ENCODE assay signal across 34 mouse cellular contexts in genomic region chr11:100746546-100746945, GRCm38 (mm10). TPM values are rescaled to one million over a fixed set of nuclear protein-coding genes. Genes with fewer than 3 reads are reported as not detected.
DNase-seq lines count a peak whose midpoint lies in the region; ATAC-seq and TF ChIP-seq lines count a peak whose summit lies in the region.
"Had no signal": no experiment of that assay in that cellular context is flagged by ENCODE, and none has a peak within 500 bp of the region (broad histone marks: within the 10 kb centered on the region; RNA-seq: fewer than 3 reads in every experiment).

No protein-coding gene starts in this region.

- no peak for TF ChIP-seq CTCF in hindbrain, postnatal 0 days (IDR thresholded peaks at IDR 0.05; ENCODE audit: low read depth)
- TF ChIP-seq CTCF in ES-Bruce4 (IDR thresholded peaks at IDR 0.05; ENCODE audit: low read depth, low read length) = no peak

- no peak overlapping the region for H3K4me2 ChIP-seq in hindbrain, postnatal 0 days (ENCODE audit: low read depth, low read length)
- H3K4me2 ChIP-seq in hindbrain, embryonic 13.5 days = no peak overlapping the region
- H3K4me2 ChIP-seq: embryonic facial prominence, embryonic 13.5 days; embryonic facial prominence, embryonic 15.5 days; forebrain, embryonic 12.5 days had no signal

- no peak overlapping the region for H3K27ac ChIP-seq in hindbrain, postnatal 0 days
- H3K27ac ChIP-seq in hindbrain, embryonic 13.5 days = no peak overlapping the region
- no peak overlapping the region for H3K27ac ChIP-seq in ES-Bruce4 (ENCODE audit: insufficient read depth, low read length)
- H3K27ac ChIP-seq: embryonic facial prominence, embryonic 13.5 days; embryonic facial prominence, embryonic 15.5 days; forebrain, embryonic 10.5 days; forebrain, embryonic 12.5 days had no signal

- 0 out of 2 replicates have a peak overlapping the region, but pooled peaks have one; percentile 2 for H3K9ac ChIP-seq in hindbrain, postnatal 0 days (replicated peaks; ENCODE audit: low read length)
- H3K9ac ChIP-seq in hindbrain, embryonic 13.5 days = no peak overlapping the region
- no peak overlapping the region for H3K9ac ChIP-seq in ES-Bruce4 (ENCODE audit: low read depth, poor library complexity, severe bottlenecking)
- H3K9ac ChIP-seq: embryonic facial prominence, embryonic 13.5 days; embryonic facial prominence, embryonic 15.5 days; forebrain, embryonic 12.5 days had no signal

- DNase-seq in hindbrain, postnatal 0 days (ENCODE audit: low spot score) = no peak
- peak; percentile 84 for DNase-seq in R1 (ENCODE audit: low read depth, low spot score)
- no peak for DNase-seq in left cerebral cortex, postnatal 25 days (ENCODE audit: low spot score in 2 of 2)
- no peak for DNase-seq in adrenal gland, adult 18-20 months (ENCODE audit: low spot score in 2 of 2)
- DNase-seq: adrenal gland, adult 2 months; adrenal gland, postnatal 10 days; adrenal gland, postnatal 25 days; B cell, adult 2 months; cerebellum, adult 11 months; cerebellum, adult 18-20 months; cerebellum, adult 8-10 months; cerebellum, adult 9-11 months; cerebellum, postnatal 14 days; cerebellum, postnatal 36 days; embryo, embryonic 11 days had no signal

- intact Hi-C loops in left cerebral cortex, postnatal 25 days (cut with DNase I) = no loop called here

- no peaks in the 10 kb centered on the region for H3K27me3 ChIP-seq in hindbrain, postnatal 0 days (ENCODE audit: insufficient read depth, low read length)
- peaks cover 16% of the 10 kb centered on the region for H3K27me3 ChIP-seq in hindbrain, embryonic 13.5 days
- no peaks in the 10 kb centered on the region for H3K27me3 ChIP-seq in ES-Bruce4 (ENCODE audit: control insufficient read depth, insufficient read depth, low read length, poor library complexity, severe bottlenecking)
- H3K27me3 ChIP-seq: CH12.LX, Patski had no signal

- 0 out of 2 replicates have a peak, but pooled peaks have one; percentile 10 for TF ChIP-seq EP300 in ES-Bruce4 (IDR thresholded peaks at IDR 0.05; ENCODE audit: insufficient read depth, low read depth, low read length)

- peaks cover 3% of the 10 kb centered on the region; the same call in 1 of the 2 replicates for H3K36me3 ChIP-seq in hindbrain, postnatal 0 days (ENCODE audit: insufficient read depth, low read length)
- H3K36me3 ChIP-seq in hindbrain, embryonic 13.5 days = peaks cover 75% of the 10 kb centered on the region
- H3K36me3 ChIP-seq in ES-Bruce4 (ENCODE audit: control insufficient read depth, insufficient read depth, low read length, poor library complexity, severe bottlenecking) = no peaks in the 10 kb centered on the region
- H3K36me3 ChIP-seq: embryonic facial prominence, embryonic 13.5 days; embryonic facial prominence, embryonic 15.5 days; forebrain, embryonic 10.5 days; forebrain, embryonic 12.5 days had no signal

- ATAC-seq in hindbrain, postnatal 0 days = no peak
- no peak for ATAC-seq in hindbrain, embryonic 13.5 days (ENCODE audit: low FRiP score)
- ATAC-seq: activated CD4-positive, CD25-positive, alpha-beta regulatory T cell, adult 4 months; CD4-positive, CD25-positive, alpha-beta regulatory T cell, adult 4 months; forebrain, embryonic 14.5 days; forebrain, embryonic 16.5 days; Patski had no signal

- no peaks in the 10 kb centered on the region for H3K9me3 ChIP-seq in hindbrain, postnatal 0 days (ENCODE audit: low read length)
- no peaks in the 10 kb centered on the region for H3K9me3 ChIP-seq in hindbrain, embryonic 13.5 days
- no peaks in the 10 kb centered on the region for H3K9me3 ChIP-seq in ES-Bruce4 (replicated peaks; ENCODE audit: control insufficient read depth, insufficient read depth, low read length, poor library complexity, severe bottlenecking)
- H3K9me3 ChIP-seq: embryonic facial prominence, embryonic 13.5 days; embryonic facial prominence, embryonic 15.5 days; forebrain, embryonic 10.5 days; forebrain, embryonic 12.5 days; G1E had no signal

- H3K4me3 ChIP-seq in hindbrain, postnatal 0 days (ENCODE audit: low read length) = no peak overlapping the region
- H3K4me3 ChIP-seq in hindbrain, embryonic 13.5 days = no peak overlapping the region
- no peak overlapping the region for H3K4me3 ChIP-seq in ES-Bruce4 (ENCODE audit: low read depth, low read length)
- H3K4me3 ChIP-seq: embryonic facial prominence, embryonic 13.5 days; embryonic facial prominence, embryonic 15.5 days; erythroblast, embryonic 14.5 days; forebrain, embryonic 10.5 days; forebrain, embryonic 12.5 days had no signal

- no peak for TF ChIP-seq POLR2A in ES-Bruce4 (IDR thresholded peaks at IDR 0.05; ENCODE audit: insufficient read depth, low read length)

- 76% methylated on average over 10 of the region's 10 CpGs for WGBS in hindbrain, postnatal 0 days
- WGBS in hindbrain, embryonic 13.5 days = 73% methylated on average over 10 of the region's 10 CpGs

- no peaks in the 10 kb centered on the region for H3K4me1 ChIP-seq in hindbrain, postnatal 0 days (ENCODE audit: insufficient read depth, low read length)
- no peaks in the 10 kb centered on the region; the same call in 1 of the 2 replicates for H3K4me1 ChIP-seq in hindbrain, embryonic 13.5 days (replicated peaks)
- H3K4me1 ChIP-seq in ES-Bruce4 (ENCODE audit: control insufficient read depth, insufficient read depth, low read length) = no peaks in the 10 kb centered on the region
- H3K4me1 ChIP-seq: embryonic facial prominence, embryonic 13.5 days; embryonic facial prominence, embryonic 15.5 days had no signal

RNA-seq across cellular contexts. Expression of gene Rab5c, which starts 8.5 kb away (rescaled TPM):
- 246 and 248 TPM in 2 replicates for total RNA-seq in hindbrain, postnatal 0 days (2014; rRNA removed)
- 34.1 and 34.4 TPM in 2 replicates for polyA plus RNA-seq in hindbrain, postnatal 0 days (2015; fragmentation: Nextera tagmentation; extraction: Ambion mirVana)
- polyA plus RNA-seq in hindbrain, embryonic 13.5 days (2015; fragmentation: Nextera tagmentation; extraction: Ambion mirVana) = 28.2 and 29.0 TPM in 2 replicates
- 95.2 and 95.3 TPM in 2 replicates for polyA plus RNA-seq in ES-Bruce4 (2011; ENCODE audit: insufficient read depth, insufficient read length, low read depth, missing spikeins)
- 100 to 1,000 TPM; 152 to 158 TPM for total RNA-seq in left cerebral cortex, postnatal 25 days (2021)
- 100 to 1,000 TPM; 189 TPM for total RNA-seq in adrenal gland, adult 18-20 months (2021)

RNA-seq across cellular contexts. Expression of gene Kcnh4, which starts 13.2 kb away (rescaled TPM):
- 10.0 and 12.9 TPM in 2 replicates for total RNA-seq in hindbrain, postnatal 0 days (2014; rRNA removed)
- polyA plus RNA-seq in hindbrain, postnatal 0 days (2015; fragmentation: Nextera tagmentation; extraction: Ambion mirVana) = 3.6 and 4.2 TPM in 2 replicates
- 7.4 and 7.5 TPM in 2 replicates for polyA plus RNA-seq in hindbrain, embryonic 13.5 days (2015; fragmentation: Nextera tagmentation; extraction: Ambion mirVana)
- polyA plus RNA-seq in ES-Bruce4 (2011; ENCODE audit: insufficient read depth, insufficient read length, low read depth, missing spikeins) = 0.17 and 0.21 TPM in 2 replicates
- 10 to 100 TPM; 10.2 to 16.6 TPM for total RNA-seq in left cerebral cortex, postnatal 25 days (2021)
- under 1 TPM; 0.10 to 0.16 TPM for total RNA-seq in adrenal gland, adult 18-20 months (2021)
- total RNA-seq: common myeloid progenitor, adult 5-6 weeks; G1E had no signal
- polyA plus RNA-seq: CD4-positive, CD25-positive, alpha-beta regulatory T cell, adult 4 months; erythroblast, embryonic 14.5 days; G1E had no signal

RNA-seq across cellular contexts. Expression of gene Hcrt, which starts 16.2 kb away (rescaled TPM):
- total RNA-seq in hindbrain, postnatal 0 days (2014; rRNA removed) = 6.9 TPM in 1 of 2 replicates, not detected in the other
- 0.88 and 1.2 TPM in 2 replicates for polyA plus RNA-seq in hindbrain, postnatal 0 days (2015; fragmentation: Nextera tagmentation; extraction: Ambion mirVana)
- 0.42 TPM in 1 of 2 replicates, not detected in the other for polyA plus RNA-seq in hindbrain, embryonic 13.5 days (2015; fragmentation: Nextera tagmentation; extraction: Ambion mirVana)
- polyA plus RNA-seq in ES-Bruce4 (2011; ENCODE audit: insufficient read depth, insufficient read length, low read depth, missing spikeins) = not detected in 2 replicates
- 10 to 100 TPM in 1 of 2 experiments, not detected in 1; 27.1 TPM for total RNA-seq in left cerebral cortex, postnatal 25 days (2021)
- not detected for total RNA-seq in adrenal gland, adult 18-20 months (2021)
- total RNA-seq: adrenal gland, adult 2 months; adrenal gland, postnatal 10 days; adrenal gland, postnatal 25 days; adrenal gland, postnatal 4 days; CH12.LX; common myeloid progenitor, adult 5-6 weeks; G1E had no signal
- polyA plus RNA-seq: activated CD4-positive, CD25-positive, alpha-beta regulatory T cell, adult 4 months; adrenal gland, adult 2 months; CD4-positive, CD25-positive, alpha-beta regulatory T cell, adult 4 months; embryonic facial prominence, embryonic 11.5 days; embryonic facial prominence, embryonic 13.5 days; embryonic facial prominence, embryonic 15.5 days; erythroblast, embryonic 14.5 days; forebrain, embryonic 10.5 days; G1E; Patski had no signal

RNA-seq across cellular contexts. Expression of gene Ghdc, which starts 24.2 kb away (rescaled TPM):
- total RNA-seq in hindbrain, postnatal 0 days (2014; rRNA removed) = 15.9 and 20.9 TPM in 2 replicates
- polyA plus RNA-seq in hindbrain, postnatal 0 days (2015; fragmentation: Nextera tagmentation; extraction: Ambion mirVana) = 7.5 and 8.3 TPM in 2 replicates
- 3.8 and 5.9 TPM in 2 replicates for polyA plus RNA-seq in hindbrain, embryonic 13.5 days (2015; fragmentation: Nextera tagmentation; extraction: Ambion mirVana)
- polyA plus RNA-seq in ES-Bruce4 (2011; ENCODE audit: insufficient read depth, insufficient read length, low read depth, missing spikeins) = 5.4 and 5.8 TPM in 2 replicates
- 1 to 10 TPM; 6.3 to 9.7 TPM for total RNA-seq in left cerebral cortex, postnatal 25 days (2021)
- 10 to 100 TPM; 17.8 to 21.4 TPM for total RNA-seq in adrenal gland, adult 18-20 months (2021)

RNA-seq across cellular contexts. Expression of gene Hspb9, which starts 32.9 kb away (rescaled TPM):
- not detected in 2 replicates for total RNA-seq in hindbrain, postnatal 0 days (2014; rRNA removed)
- 0.24 and 0.28 TPM in 2 replicates for polyA plus RNA-seq in hindbrain, postnatal 0 days (2015; fragmentation: Nextera tagmentation; extraction: Ambion mirVana)
- 0.43 TPM in 1 of 2 replicates, not detected in the other for polyA plus RNA-seq in hindbrain, embryonic 13.5 days (2015; fragmentation: Nextera tagmentation; extraction: Ambion mirVana)
- polyA plus RNA-seq in ES-Bruce4 (2011; ENCODE audit: insufficient read depth, insufficient read length, low read depth, missing spikeins) = not detected in 2 replicates
- total RNA-seq in left cerebral cortex, postnatal 25 days (2021) = not detected
- not detected for total RNA-seq in adrenal gland, adult 18-20 months (2021)
- total RNA-seq: adrenal gland, adult 2 months; adrenal gland, postnatal 25 days; CH12.LX; common myeloid progenitor, adult 5-6 weeks had no signal
- polyA plus RNA-seq: adrenal gland, adult 2 months; brain, embryonic 14.5 days; embryonic facial prominence, embryonic 11.5 days; embryonic facial prominence, embryonic 13.5 days; embryonic facial prominence, embryonic 15.5 days; erythroblast, embryonic 14.5 days; forebrain, embryonic 14.5 days; forebrain, embryonic 16.5 days; frontal cortex, adult 2 months had no signal
